Mouse (Mus musculus): ENCODE data around the gene Tnc. TPM values are rescaled to one million over a fixed set of nuclear protein-coding genes. Genes with fewer than 3 reads are reported as not detected.

The Tnc gene
- polyA plus RNA-seq (2014; fragmentation: Illumina TruSeq; extraction: RNeasy Lipid Tissue Mini Kit (QIAGEN cat#74804); ENCODE audit: insufficient read depth, low read depth, low replicate concordance) = 3.1 TPM

DNA sequence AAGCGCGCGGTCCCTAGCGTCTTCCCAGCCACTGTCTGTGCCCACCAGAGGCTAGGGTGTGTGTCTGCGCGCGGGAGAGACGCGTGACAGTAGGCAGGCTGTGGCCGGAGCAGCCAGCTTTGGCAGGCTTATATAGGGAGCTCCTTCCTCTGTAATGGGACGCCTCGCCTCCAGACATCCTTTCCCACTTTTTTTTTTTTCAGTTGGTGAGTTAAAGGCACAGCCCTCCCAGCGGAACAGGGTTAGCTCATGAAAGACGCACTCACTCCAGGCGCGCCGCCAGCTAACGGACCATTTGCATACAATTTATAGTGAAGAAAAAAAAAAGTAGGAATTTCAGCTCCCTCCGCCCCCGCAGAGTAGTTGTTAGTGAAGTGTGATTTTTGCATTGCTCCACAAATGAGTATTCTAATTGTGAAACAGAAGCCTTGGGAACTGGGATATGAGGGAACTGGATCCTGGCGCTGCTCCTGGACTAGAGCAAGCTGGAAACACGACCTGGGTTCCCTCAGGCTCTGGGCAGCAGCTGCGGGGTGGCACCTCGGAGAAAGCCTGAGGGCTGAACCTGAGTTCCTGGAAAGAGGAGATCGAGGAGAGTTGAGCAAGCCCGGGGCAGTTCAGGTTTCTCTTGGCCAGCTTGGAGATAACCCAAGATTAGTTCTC lies at the start of gene Tnc:
Tnc (minus strand) TSS at position 185 of the 663 bp plus-strand sequence.

Other genes starting within 250 kb of the Tnc start
- gene Tnfsf8, start 185.7 kb downstream of the Tnc start, polyA plus RNA-seq (2014; fragmentation: Illumina TruSeq; extraction: RNeasy Lipid Tissue Mini Kit (QIAGEN cat#74804); ENCODE audit: insufficient read depth, low read depth, low replicate concordance) = 0.60 TPM